Mouse (Mus musculus): Measurements from ENCODE around the gene Gm5136. TPM values are rescaled to one million over a fixed set of nuclear protein-coding genes. Genes with fewer than 3 reads are reported as not detected.

Gm5136 gene
- polyA plus RNA-seq (2014; fragmentation: Nextera tagmentation; extraction: Ambion mirVana), result not detected in 2 replicates

- ATAC-seq (ENCODE audit: insufficient number of reproducible peaks, low FRiP score, low TSS enrichment, low read depth) (peak; percentile 40; the same call in 1 of the 2 replicates), DNase-seq (ENCODE audit: low spot score) (no peak)
- H3K9ac ChIP-seq (ENCODE audit: low read length), result no peak within 1 kb of the TSS
- no peaks in the 10 kb centered on the region for H3K27me3 ChIP-seq (ENCODE audit: control insufficient read depth, insufficient read depth, low read length)
- H3K27ac ChIP-seq (replicated peaks; ENCODE audit: low read depth, low read length), result no peak within 1 kb of the TSS
- no peak within 1 kb of the TSS for H3K4me3 ChIP-seq (ENCODE audit: low read depth, low read length)
- H3K9me3 ChIP-seq (ENCODE audit: control insufficient read depth, low read length), result no peaks in the 10 kb centered on the region
- H3K36me3 ChIP-seq (ENCODE audit: control insufficient read depth, insufficient read depth, low read length), result no peaks in the 10 kb centered on the region
- no peak within 1 kb of the TSS for H3K4me2 ChIP-seq (ENCODE audit: low read depth, severe bottlenecking)
- no peaks in the 10 kb centered on the region for H3K4me1 ChIP-seq (ENCODE audit: control insufficient read depth, insufficient read depth, low read length)
- WGBS, result 94% methylated on average over 9 of the region's 9 CpGs
These were observed at the start of gene Gm5136 for GRCm38 (mm10) chr10:108699946-108700345. Gene Gm5136, minus strand, starts transcription at chr10:108700160.

- no peak overlapping the region for H3K4me3 ChIP-seq (ENCODE audit: low read depth, low read length)
- no peak overlapping the region for H3K9ac ChIP-seq (ENCODE audit: low read length)
These were observed 43.8 kb upstream of the Gm5136 start for GRCm38 (mm10) chr10:108743759-108744158.

GRCm38 (mm10) chr10:108733982-108734381, 34.0 kb upstream of the Gm5136 start:
- no peak for ATAC-seq (ENCODE audit: insufficient number of reproducible peaks, low FRiP score, low TSS enrichment, low read depth)
- DNase-seq (ENCODE audit: low spot score), result no peak
- Histone ChIP-seq H3K4me2 (ENCODE audit: low read depth, severe bottlenecking) (no peak overlapping the region), H3K9me3 (ENCODE audit: control insufficient read depth, low read length) (no peaks in the 10 kb centered on the region), H3K27ac (replicated peaks; ENCODE audit: low read depth, low read length) (no peak overlapping the region), H3K27me3 (ENCODE audit: control insufficient read depth, insufficient read depth, low read length) (no peaks in the 10 kb centered on the region), H3K4me1 (ENCODE audit: control insufficient read depth, insufficient read depth, low read length) (no peaks in the 10 kb centered on the region), H3K9ac (ENCODE audit: low read length) (no peak overlapping the region), H3K4me3 (ENCODE audit: low read depth, low read length) (no peak overlapping the region), H3K36me3 (ENCODE audit: control insufficient read depth, insufficient read depth, low read length) (no peaks in the 10 kb centered on the region)
- 53% methylated on average over 2 of the region's 2 CpGs for WGBS

More at GRCm38 (mm10) chr10:108743759-108744158, 43.8 kb upstream of the Gm5136 start:
- no peaks in the 10 kb centered on the region for H3K36me3 ChIP-seq (ENCODE audit: control insufficient read depth, insufficient read depth, low read length)
- ATAC-seq (ENCODE audit: insufficient number of reproducible peaks, low FRiP score, low TSS enrichment, low read depth) (no peak), DNase-seq (ENCODE audit: low spot score) (no peak)
- H3K4me2 ChIP-seq (ENCODE audit: low read depth, severe bottlenecking), result no peak overlapping the region
- H3K27me3 ChIP-seq (ENCODE audit: control insufficient read depth, insufficient read depth, low read length), result no peaks in the 10 kb centered on the region
- no peaks in the 10 kb centered on the region for H3K4me1 ChIP-seq (ENCODE audit: control insufficient read depth, insufficient read depth, low read length)
- H3K27ac ChIP-seq (replicated peaks; ENCODE audit: low read depth, low read length), result no peak overlapping the region
- 82% methylated on average over 2 of the region's 2 CpGs for WGBS
- H3K9me3 ChIP-seq (ENCODE audit: control insufficient read depth, low read length), result no peaks in the 10 kb centered on the region

- 76% methylated on average over 8 of the region's 8 CpGs for WGBS
- no peaks in the 10 kb centered on the region for H3K4me1 ChIP-seq (ENCODE audit: control insufficient read depth, insufficient read depth, low read length)
- no peaks in the 10 kb centered on the region for H3K27me3 ChIP-seq (ENCODE audit: control insufficient read depth, insufficient read depth, low read length)
- no peaks in the 10 kb centered on the region for H3K9me3 ChIP-seq (ENCODE audit: control insufficient read depth, low read length)
- no peak overlapping the region for H3K4me3 ChIP-seq (ENCODE audit: low read depth, low read length)
- ATAC-seq (ENCODE audit: insufficient number of reproducible peaks, low FRiP score, low TSS enrichment, low read depth) (no peak), DNase-seq (ENCODE audit: low spot score) (no peak)
- no peak overlapping the region for H3K9ac ChIP-seq (ENCODE audit: low read length)
- H3K4me2 ChIP-seq (ENCODE audit: low read depth, severe bottlenecking), result no peak overlapping the region
- no peaks in the 10 kb centered on the region for H3K36me3 ChIP-seq (ENCODE audit: control insufficient read depth, insufficient read depth, low read length)
- no peak overlapping the region for H3K27ac ChIP-seq (replicated peaks; ENCODE audit: low read depth, low read length)
These were observed 29.0 kb upstream of the Gm5136 start for GRCm38 (mm10) chr10:108728961-108729360.

- Histone ChIP-seq H3K9ac (ENCODE audit: low read length) (no peak overlapping the region), H3K4me3 (ENCODE audit: low read depth, low read length) (no peak overlapping the region), H3K27me3 (ENCODE audit: control insufficient read depth, insufficient read depth, low read length) (no peaks in the 10 kb centered on the region), H3K4me1 (ENCODE audit: control insufficient read depth, insufficient read depth, low read length) (no peaks in the 10 kb centered on the region), H3K9me3 (ENCODE audit: control insufficient read depth, low read length) (no peaks in the 10 kb centered on the region), H3K36me3 (ENCODE audit: control insufficient read depth, insufficient read depth, low read length) (no peaks in the 10 kb centered on the region), H3K27ac (replicated peaks; ENCODE audit: low read depth, low read length) (no peak overlapping the region), H3K4me2 (ENCODE audit: low read depth, severe bottlenecking) (no peak overlapping the region)
- DNase-seq (ENCODE audit: low spot score), result no peak
- WGBS, result 93% methylated on average over 4 of the region's 4 CpGs
- ATAC-seq (ENCODE audit: insufficient number of reproducible peaks, low FRiP score, low TSS enrichment, low read depth), result no peak
These were observed 26.4 kb upstream of the Gm5136 start for GRCm38 (mm10) chr10:108726391-108726790.

- Histone ChIP-seq H3K4me3 (ENCODE audit: low read depth, low read length) (no peak overlapping the region), H3K27me3 (ENCODE audit: control insufficient read depth, insufficient read depth, low read length) (no peaks in the 10 kb centered on the region), H3K9ac (ENCODE audit: low read length) (no peak overlapping the region), H3K4me2 (ENCODE audit: low read depth, severe bottlenecking) (no peak overlapping the region), H3K27ac (replicated peaks; ENCODE audit: low read depth, low read length) (no peak overlapping the region), H3K9me3 (ENCODE audit: control insufficient read depth, low read length) (no peaks in the 10 kb centered on the region), H3K4me1 (ENCODE audit: control insufficient read depth, insufficient read depth, low read length) (no peaks in the 10 kb centered on the region), H3K36me3 (ENCODE audit: control insufficient read depth, insufficient read depth, low read length) (no peaks in the 10 kb centered on the region)
- no peak for DNase-seq (ENCODE audit: low spot score)
- ATAC-seq (ENCODE audit: insufficient number of reproducible peaks, low FRiP score, low TSS enrichment, low read depth), result no peak
- WGBS, result 89% methylated on average over 3 of the region's 3 CpGs
These were observed 24.9 kb upstream of the Gm5136 start for GRCm38 (mm10) chr10:108724878-108725277.

- 70% methylated on average over 5 of the region's 5 CpGs for WGBS
- Histone ChIP-seq H3K4me1 (ENCODE audit: control insufficient read depth, insufficient read depth, low read length) (no peaks in the 10 kb centered on the region), H3K27ac (replicated peaks; ENCODE audit: low read depth, low read length) (no peak overlapping the region), H3K4me3 (ENCODE audit: low read depth, low read length) (no peak overlapping the region), H3K4me2 (ENCODE audit: low read depth, severe bottlenecking) (no peak overlapping the region), H3K9me3 (ENCODE audit: control insufficient read depth, low read length) (no peaks in the 10 kb centered on the region), H3K27me3 (ENCODE audit: control insufficient read depth, insufficient read depth, low read length) (no peaks in the 10 kb centered on the region), H3K9ac (ENCODE audit: low read length) (no peak overlapping the region), H3K36me3 (ENCODE audit: control insufficient read depth, insufficient read depth, low read length) (no peaks in the 10 kb centered on the region)
- no peak for ATAC-seq (ENCODE audit: insufficient number of reproducible peaks, low FRiP score, low TSS enrichment, low read depth)
- DNase-seq (ENCODE audit: low spot score), result no peak
These were observed 10.6 kb upstream of the Gm5136 start for GRCm38 (mm10) chr10:108710514-108710913.

GRCm38 (mm10) chr10:108705658-108706057, 5.7 kb upstream of the Gm5136 start:
- H3K27ac ChIP-seq (replicated peaks; ENCODE audit: low read depth, low read length), result no peak overlapping the region
- 94% methylated on average over 3 of the region's 3 CpGs for WGBS
- H3K4me1 ChIP-seq (ENCODE audit: control insufficient read depth, insufficient read depth, low read length), result no peaks in the 10 kb centered on the region
- no peak overlapping the region for H3K4me3 ChIP-seq (ENCODE audit: low read depth, low read length)
- H3K9me3 ChIP-seq (ENCODE audit: control insufficient read depth, low read length), result no peaks in the 10 kb centered on the region
- DNase-seq (ENCODE audit: low spot score), result no peak
- H3K27me3 ChIP-seq (ENCODE audit: control insufficient read depth, insufficient read depth, low read length), result no peaks in the 10 kb centered on the region
- no peak overlapping the region for H3K4me2 ChIP-seq (ENCODE audit: low read depth, severe bottlenecking)
- H3K9ac ChIP-seq (ENCODE audit: low read length), result no peak overlapping the region
- no peak for ATAC-seq (ENCODE audit: insufficient number of reproducible peaks, low FRiP score, low TSS enrichment, low read depth)
- H3K36me3 ChIP-seq (ENCODE audit: control insufficient read depth, insufficient read depth, low read length), result no peaks in the 10 kb centered on the region

All from limb, embryonic 11.5 days (tissue).